Mouse (Mus musculus) heart, embryonic 15.5 days (tissue): Measurements from ENCODE around the gene Hc. TPM values are rescaled to one million over a fixed set of nuclear protein-coding genes. Genes with fewer than 3 reads are reported as not detected.

Experiments
- ATAC-seq: fragments of 200-750 bp; cut with Nextera tagmentation; replicated peaks from 2 replicates; pipeline ENCODE4 v1.8.0; 2017; ENCODE audit warnings: low read depth, moderate TSS enrichment; ENCODE audit not compliant: insufficient number of reproducible peaks, insufficient read depth, low FRiP score
- H3K27ac ChIP-seq: fragments of 300-500 bp; sonication (generic); 2 replicates; pipeline ENCODE4 v1.5.1; 2015; ENCODE audit warnings: mild to moderate bottlenecking, inconsistent platforms
- H3K27me3 ChIP-seq: fragments of 300-500 bp; sonication (generic); 2 replicates; pipeline ENCODE4 v1.6.1; 2015; ENCODE audit warnings: inconsistent platforms
- H3K36me3 ChIP-seq: fragments of 300-500 bp; sonication (generic); 2 replicates; pipeline ENCODE4 v1.6.1; 2015; ENCODE audit warnings: mild to moderate bottlenecking, inconsistent platforms
- H3K4me1 ChIP-seq: fragments of 300-500 bp; sonication (generic); replicated peaks from 2 replicates; pipeline ENCODE4 v1.6.1; 2015; ENCODE audit warnings: inconsistent platforms
- H3K4me2 ChIP-seq: fragments of 300-500 bp; sonication (generic); 2 replicates; pipeline ENCODE4 v1.6.1; 2015; ENCODE audit warnings: inconsistent platforms, mild to moderate bottlenecking, moderate library complexity
- H3K4me3 ChIP-seq: fragments of 300-500 bp; sonication (generic); 2 replicates; pipeline ENCODE4 v1.5.1; 2015; ENCODE audit warnings: mild to moderate bottlenecking, inconsistent platforms
- H3K9ac ChIP-seq: fragments of 300-500 bp; sonication (generic); 2 replicates; pipeline ENCODE4 v1.6.1; 2015; ENCODE audit warnings: mild to moderate bottlenecking, inconsistent platforms
- H3K9me3 ChIP-seq: fragments of 300-500 bp; sonication (generic); replicated peaks from 2 replicates; pipeline ENCODE4 v1.6.1; 2016; ENCODE audit warnings: inconsistent platforms
- WGBS: fragments of 180-500 bp; shearing (Covaris S2); methylation state at CpG from one replicate; pipeline ENCODE4 v1.1.7; 2015; ENCODE audit warnings: mixed read lengths; 5-methylcytosine and 5-hydroxymethylcytosine counted together
- polyA plus RNA-seq: library from polyadenylated mRNA; unstranded; fragments of >200 nt; fragmentation: Nextera tagmentation; extraction: Ambion mirVana; gene quantifications from 2 replicates; pipeline ENCODE4 v1.2.1, GENCODE M21; 2015

Gene Hc
- polyA plus RNA-seq, 1 experiment from 2014 or later = 0.06 TPM

DNA sequence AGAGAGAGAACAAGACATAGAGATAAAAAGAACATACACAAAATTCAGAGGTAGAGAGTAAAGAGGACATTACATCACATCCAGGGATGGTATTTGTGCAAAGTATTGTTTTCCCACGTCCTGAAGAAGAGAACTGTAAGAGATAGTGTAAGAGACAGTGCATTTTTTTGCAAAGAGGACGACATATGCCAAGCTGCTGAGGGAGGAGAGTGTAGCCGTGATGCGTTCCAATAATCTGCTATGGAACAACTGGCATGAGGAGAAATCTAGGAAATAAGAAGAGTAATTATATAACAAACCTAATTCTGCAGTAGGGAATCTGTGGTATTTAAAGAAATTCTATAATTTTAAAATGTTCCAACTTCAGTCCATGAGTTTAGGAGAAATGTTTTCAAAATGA, 26.2 kb upstream of the Hc start:
- Histone ChIP-seq H3K27me3 (no peaks in the 10 kb centered on the region), H3K4me3 (no peak overlapping the region), H3K27ac (no peak overlapping the region), H3K9ac (no peak overlapping the region), H3K9me3 (no peaks in the 10 kb centered on the region), H3K4me2 (no peak overlapping the region), H3K36me3 (no peaks in the 10 kb centered on the region), H3K4me1 (no peaks in the 10 kb centered on the region)
- ATAC-seq = no peak
- 56% methylated on average over 4 of the region's 4 CpGs for WGBS

DNA sequence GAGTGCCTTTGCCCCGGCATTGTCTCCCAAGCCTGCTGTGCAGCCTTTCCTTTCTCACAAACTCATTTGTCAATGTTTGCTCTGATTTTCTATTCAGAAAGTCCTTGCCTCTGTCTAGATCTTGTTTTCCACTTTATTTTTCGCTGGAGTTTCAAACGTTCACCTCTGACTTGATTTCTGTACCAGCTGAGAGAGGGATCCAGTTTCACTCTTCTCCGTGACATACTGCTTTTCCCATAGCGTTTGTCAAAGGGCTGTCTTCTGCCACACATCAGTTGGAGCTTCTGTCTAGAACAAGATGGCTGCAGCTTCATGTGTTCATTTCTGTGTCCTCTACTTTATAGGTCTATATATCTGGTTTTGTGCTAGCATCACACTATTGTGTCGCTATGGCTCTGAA, 17.9 kb upstream of the Hc start:
- Histone ChIP-seq H3K36me3 (no peaks in the 10 kb centered on the region), H3K9ac (no peak overlapping the region), H3K9me3 (no peaks in the 10 kb centered on the region), H3K27me3 (no peaks in the 10 kb centered on the region), H3K4me3 (no peak overlapping the region), H3K27ac (no peak overlapping the region), H3K4me2 (no peak overlapping the region), H3K4me1 (no peaks in the 10 kb centered on the region)
- 65% methylated on average over 6 of the region's 6 CpGs for WGBS
- no peak for ATAC-seq

DNA sequence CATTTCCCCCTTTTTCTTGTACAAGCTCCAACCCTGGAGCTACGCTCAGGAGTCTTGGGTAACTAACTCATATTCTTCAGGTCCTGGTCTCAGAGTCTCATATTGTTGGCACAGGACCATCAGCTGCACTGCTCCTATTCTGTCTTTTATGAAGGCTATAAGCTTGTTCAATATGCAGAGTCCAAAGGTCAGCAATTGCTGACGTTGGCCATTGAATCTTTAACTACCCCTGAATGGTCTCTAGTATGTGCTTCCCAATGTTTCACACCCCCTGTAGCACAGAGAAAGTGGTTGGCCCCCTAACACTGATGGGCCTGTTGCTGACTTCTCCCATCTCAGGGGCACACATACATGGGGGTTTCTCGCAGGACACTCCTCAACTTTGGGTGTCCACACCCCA, 13.1 kb upstream of the Hc start:
- H3K27ac ChIP-seq = no peak overlapping the region
- H3K4me2 ChIP-seq = no peak overlapping the region
- H3K36me3 ChIP-seq = no peaks in the 10 kb centered on the region
- H3K27me3 ChIP-seq = no peaks in the 10 kb centered on the region
- no peak overlapping the region for H3K4me3 ChIP-seq
- H3K9me3 ChIP-seq = no peaks in the 10 kb centered on the region
- 93% methylated on average over 3 of the region's 3 CpGs for WGBS
- no peaks in the 10 kb centered on the region for H3K4me1 ChIP-seq
- H3K9ac ChIP-seq = no peak overlapping the region
- ATAC-seq = no peak

DNA sequence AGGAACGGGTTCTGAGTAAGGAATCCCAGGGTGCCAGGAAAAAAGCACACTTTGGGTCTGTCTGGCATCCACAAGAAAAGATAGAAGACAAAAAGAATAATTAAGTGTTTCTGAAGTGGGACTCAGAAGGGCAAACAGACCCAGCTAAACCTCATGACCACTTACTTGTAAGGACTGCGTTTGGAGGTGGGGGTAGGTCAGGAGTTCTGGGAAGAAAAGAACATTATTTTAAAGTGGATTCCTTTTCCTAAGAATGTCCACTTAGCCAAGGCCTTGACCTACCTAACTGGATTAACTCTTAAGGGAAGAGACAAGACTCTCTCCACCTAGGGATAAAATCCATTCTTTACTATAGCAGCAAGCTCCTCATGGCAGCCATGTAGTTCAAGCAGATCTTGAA, 11.3 kb upstream of the Hc start:
- ATAC-seq = no peak
- no peaks in the 10 kb centered on the region for H3K9me3 ChIP-seq
- H3K4me2 ChIP-seq = no peak overlapping the region
- H3K27ac ChIP-seq = no peak overlapping the region
- H3K4me3 ChIP-seq = no peak overlapping the region
- 60% methylated on average over 2 of the region's 2 CpGs for WGBS
- H3K9ac ChIP-seq = no peak overlapping the region
- H3K27me3 ChIP-seq = no peaks in the 10 kb centered on the region
- H3K4me1 ChIP-seq = no peaks in the 10 kb centered on the region
- H3K36me3 ChIP-seq = no peaks in the 10 kb centered on the region

DNA sequence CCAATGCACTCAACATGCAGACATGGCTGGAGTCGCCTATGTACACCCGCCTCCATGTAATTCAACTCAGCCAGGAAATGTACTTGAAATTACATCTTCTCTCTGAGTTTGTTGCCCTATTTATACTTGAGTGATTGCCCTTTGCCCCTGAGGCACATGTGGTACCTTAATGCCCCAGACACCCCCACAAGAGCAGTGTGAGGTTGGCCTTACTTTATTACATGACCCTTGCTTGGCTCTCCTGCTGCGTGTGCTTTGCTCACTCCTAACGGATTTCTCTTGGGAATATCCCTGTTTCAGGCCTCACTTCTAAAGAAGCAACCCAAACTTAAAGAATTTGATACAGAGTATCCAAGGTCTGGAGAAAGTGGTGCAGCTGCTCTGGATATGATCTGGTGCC, 9.0 kb upstream of the Hc start:
- Histone ChIP-seq H3K9ac (no peak overlapping the region), H3K27ac (no peak overlapping the region), H3K4me3 (no peak overlapping the region), H3K36me3 (no peaks in the 10 kb centered on the region), H3K9me3 (no peaks in the 10 kb centered on the region), H3K4me2 (no peak overlapping the region), H3K4me1 (no peaks in the 10 kb centered on the region), H3K27me3 (no peaks in the 10 kb centered on the region)
- WGBS = 69% methylated on average over 4 of the region's 4 CpGs
- no peak for ATAC-seq

DNA sequence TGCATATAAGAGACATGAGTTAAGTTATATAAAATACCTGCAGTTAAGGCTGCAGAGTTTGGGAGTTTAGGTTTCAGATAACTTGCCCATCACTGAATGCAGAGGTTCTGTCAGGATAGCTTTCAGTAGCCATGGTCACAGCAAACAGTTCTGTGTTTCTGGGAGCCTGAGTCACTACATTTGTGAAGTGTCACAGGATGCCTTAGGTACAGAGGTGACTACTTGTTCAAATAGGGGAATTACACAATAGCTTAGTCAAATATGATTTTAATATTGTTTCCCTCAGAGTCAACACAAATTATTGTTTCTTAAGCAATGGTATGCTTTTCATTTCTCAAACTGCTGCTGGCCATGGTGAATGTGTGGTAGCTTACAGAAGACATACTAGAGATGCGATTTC, 7.9 kb upstream of the Hc start:
- Histone ChIP-seq H3K9me3 (no peaks in the 10 kb centered on the region), H3K4me2 (no peak overlapping the region), H3K4me3 (no peak overlapping the region), H3K9ac (no peak overlapping the region), H3K27ac (no peak overlapping the region), H3K36me3 (no peaks in the 10 kb centered on the region), H3K4me1 (no peaks in the 10 kb centered on the region), H3K27me3 (no peaks in the 10 kb centered on the region)
- WGBS = 89% methylated on average over 1 of the region's 1 CpGs
- no peak for ATAC-seq

DNA sequence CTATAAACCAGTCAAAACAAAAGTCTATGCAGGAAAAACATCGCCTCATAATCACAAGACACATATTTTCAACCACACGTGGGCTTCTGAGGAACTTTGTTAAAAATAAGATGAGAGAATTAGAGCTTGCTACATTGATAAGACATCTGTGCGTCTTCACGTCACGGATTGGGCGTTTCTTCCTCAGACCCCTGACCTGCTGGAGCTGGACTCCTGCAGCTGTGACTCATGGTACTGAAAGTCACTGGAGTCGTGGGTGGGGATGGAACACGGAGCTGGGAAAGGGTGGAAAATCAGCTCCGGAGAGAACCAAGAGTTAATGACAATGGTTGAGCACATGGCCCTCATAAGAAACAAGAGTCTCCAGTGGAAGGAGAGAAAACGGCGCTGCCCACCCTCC, 5.9 kb upstream of the Hc start:
- no peak for ATAC-seq
- WGBS = 75% methylated on average over 11 of the region's 11 CpGs

DNA sequence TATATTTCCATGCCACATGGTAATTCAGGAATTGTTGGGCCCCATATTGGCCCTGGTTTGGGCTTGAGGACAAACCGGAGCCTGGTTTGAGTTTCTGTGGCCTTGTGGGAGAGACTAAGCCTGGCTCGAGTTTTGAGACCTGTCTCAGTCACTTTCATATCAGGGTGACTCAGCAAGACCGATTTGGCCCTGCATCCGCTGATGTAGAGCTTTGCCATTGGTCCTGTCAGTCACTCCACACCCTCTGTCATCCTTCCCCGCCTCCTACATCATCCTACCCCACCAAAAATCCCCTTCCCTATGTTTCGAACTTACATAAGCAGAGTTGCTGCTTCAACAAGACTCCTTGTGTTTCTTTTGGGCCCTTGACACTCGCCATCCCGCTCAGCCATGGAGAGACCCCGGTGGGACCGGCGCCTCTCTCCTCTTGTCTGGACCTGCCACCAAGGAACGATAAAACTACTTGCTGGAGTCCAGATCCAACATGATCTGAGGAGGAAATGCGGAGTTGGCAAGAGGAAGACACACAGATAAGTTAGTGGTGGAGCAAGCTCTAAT, 5.4 kb upstream of the Hc start:
- no peaks in the 10 kb centered on the region for H3K9me3 ChIP-seq
- no peak for ATAC-seq
- H3K4me3 ChIP-seq = no peak overlapping the region
- H3K4me1 ChIP-seq = no peaks in the 10 kb centered on the region
- WGBS = 81% methylated on average over 13 of the region's 13 CpGs
- no peak overlapping the region for H3K27ac ChIP-seq
- no peaks in the 10 kb centered on the region for H3K36me3 ChIP-seq
- no peaks in the 10 kb centered on the region for H3K27me3 ChIP-seq
- no peak overlapping the region for H3K9ac ChIP-seq
- H3K4me2 ChIP-seq = no peak overlapping the region

More for the DNA sequence above, 5.9 kb upstream of the Hc start:
- no peak overlapping the region for H3K4me3 ChIP-seq
- H3K27ac ChIP-seq = no peak overlapping the region
- no peaks in the 10 kb centered on the region for H3K27me3 ChIP-seq
- no peak overlapping the region for H3K9ac ChIP-seq
- no peaks in the 10 kb centered on the region for H3K36me3 ChIP-seq
- no peak overlapping the region for H3K4me2 ChIP-seq
- H3K4me1 ChIP-seq = no peaks in the 10 kb centered on the region
- no peaks in the 10 kb centered on the region for H3K9me3 ChIP-seq

DNA sequence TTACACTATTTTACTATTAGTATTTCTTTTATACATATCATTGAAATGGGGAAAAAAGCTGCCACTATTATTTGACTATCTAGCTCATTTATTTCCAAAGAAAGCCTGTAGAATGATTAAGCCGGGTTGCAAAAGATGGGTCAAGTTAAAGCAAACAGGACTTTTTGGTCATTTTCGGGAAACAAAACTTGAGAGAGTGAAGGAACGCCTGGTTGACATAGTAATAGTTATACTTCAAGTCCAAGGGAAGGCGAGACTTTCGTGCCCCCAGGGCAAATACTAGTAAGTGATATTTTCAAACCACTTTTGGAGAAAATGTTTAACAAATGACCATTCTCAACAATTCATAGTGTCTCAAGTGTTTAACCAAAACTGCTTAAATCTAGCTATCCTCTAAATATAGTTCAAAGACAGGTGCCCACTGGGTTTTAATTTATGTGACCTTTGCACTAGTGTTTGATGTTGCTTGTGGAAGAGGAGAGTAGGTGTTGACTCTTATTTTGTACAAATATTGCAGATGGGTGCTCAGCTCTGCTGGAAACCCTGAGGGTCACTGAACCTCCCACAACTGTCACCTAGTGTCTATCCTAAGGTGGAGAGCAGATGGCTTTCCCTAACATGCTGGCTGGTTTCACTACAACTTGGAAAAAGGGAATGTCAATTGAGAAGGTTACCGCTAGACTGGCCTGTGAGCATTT, 2.2 kb upstream of the Hc start:
- Histone ChIP-seq H3K36me3 (no peaks in the 10 kb centered on the region), H3K27ac (no peak overlapping the region), H3K9ac (no peak overlapping the region), H3K4me2 (no peak overlapping the region), H3K27me3 (no peaks in the 10 kb centered on the region), H3K9me3 (no peaks in the 10 kb centered on the region), H3K4me3 (no peak overlapping the region), H3K4me1 (no peaks in the 10 kb centered on the region)
- no peak for ATAC-seq
- 84% methylated on average over 6 of the region's 6 CpGs for WGBS

DNA sequence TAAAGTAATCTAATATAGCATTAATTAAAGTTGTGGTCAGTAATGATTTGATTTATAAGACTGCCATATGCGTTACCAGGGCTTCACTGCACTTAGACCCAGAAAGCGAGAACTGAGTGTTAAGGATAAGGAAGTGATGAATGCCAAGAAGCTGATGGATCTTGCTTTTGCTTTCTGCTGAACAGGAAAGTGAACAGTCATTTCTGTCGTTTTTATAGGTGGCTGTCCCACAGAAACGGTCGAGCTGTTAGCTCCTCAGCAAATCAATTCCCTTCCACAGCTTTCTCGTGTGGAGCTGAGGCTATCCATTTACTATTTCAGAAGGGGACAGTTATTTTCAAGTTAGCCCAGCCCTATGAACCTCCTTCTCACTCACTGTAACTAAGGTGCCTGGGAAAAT, 341 bp downstream of the Hc start:
- H3K4me1 ChIP-seq = no peaks in the 10 kb centered on the region
- H3K36me3 ChIP-seq = no peaks in the 10 kb centered on the region
- H3K27ac ChIP-seq = no peak overlapping the region
- no peak overlapping the region for H3K4me3 ChIP-seq
- 50% methylated on average over 6 of the region's 6 CpGs for WGBS
- H3K9me3 ChIP-seq = no peaks in the 10 kb centered on the region
- no peak overlapping the region for H3K4me2 ChIP-seq
- ATAC-seq = no peak
- H3K9ac ChIP-seq = no peak overlapping the region
- no peaks in the 10 kb centered on the region for H3K27me3 ChIP-seq

DNA sequence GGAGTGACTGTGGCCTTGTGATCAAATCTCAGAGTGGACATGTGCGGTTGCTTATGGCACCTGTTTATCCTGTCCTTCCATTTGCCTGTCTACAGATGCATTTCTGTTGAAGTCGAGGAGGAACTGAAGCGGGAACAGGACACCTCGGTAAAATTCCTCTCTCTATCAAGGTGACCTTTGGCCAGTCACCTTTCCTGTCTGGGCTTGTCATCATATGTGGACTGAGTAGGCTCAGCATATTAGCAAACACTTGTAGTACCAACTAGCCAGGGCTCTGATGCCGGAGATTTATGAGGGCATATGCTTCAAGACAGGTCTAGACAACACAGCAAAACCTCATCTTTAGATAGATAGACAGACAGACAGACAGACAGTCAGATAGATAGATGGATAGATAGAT, 982 bp downstream of the Hc start:
- H3K27me3 ChIP-seq = no peaks in the 10 kb centered on the region
- H3K9ac ChIP-seq = no peak overlapping the region
- H3K27ac ChIP-seq = no peak overlapping the region
- WGBS = 70% methylated on average over 5 of the region's 5 CpGs
- H3K4me2 ChIP-seq = no peak overlapping the region
- H3K4me1 ChIP-seq = no peaks in the 10 kb centered on the region
- no peak overlapping the region for H3K4me3 ChIP-seq
- ATAC-seq = no peak
- no peaks in the 10 kb centered on the region for H3K9me3 ChIP-seq
- H3K36me3 ChIP-seq = no peaks in the 10 kb centered on the region

DNA sequence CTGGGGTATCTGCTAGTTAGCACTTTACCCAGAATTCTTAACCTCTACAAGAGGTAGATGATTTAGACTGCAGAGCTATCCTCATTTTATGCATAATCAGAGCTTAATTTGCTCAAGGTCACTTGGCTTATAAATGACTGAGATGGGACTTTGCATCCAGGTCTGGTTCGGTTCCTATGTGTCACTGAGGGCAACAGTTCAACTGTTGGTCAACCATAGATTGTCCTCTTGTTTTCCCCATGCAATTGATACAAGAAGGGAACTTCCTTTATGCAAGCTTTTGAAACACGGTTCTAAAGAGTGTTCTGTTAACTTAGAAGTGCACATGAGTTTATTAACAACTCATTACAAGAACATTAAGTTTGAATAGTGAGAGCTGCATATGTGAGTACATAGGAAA, 2.9 kb downstream of the Hc start:
- no peak overlapping the region for H3K4me2 ChIP-seq
- no peaks in the 10 kb centered on the region for H3K36me3 ChIP-seq
- H3K4me3 ChIP-seq = no peak overlapping the region
- H3K9ac ChIP-seq = no peak overlapping the region
- no peaks in the 10 kb centered on the region for H3K4me1 ChIP-seq
- ATAC-seq = no peak
- WGBS = 76% methylated on average over 2 of the region's 2 CpGs
- H3K27me3 ChIP-seq = no peaks in the 10 kb centered on the region
- H3K9me3 ChIP-seq = no peaks in the 10 kb centered on the region
- no peak overlapping the region for H3K27ac ChIP-seq
